Mouse (Mus musculus): ENCODE data around the gene Lap3.

Lap3 gene

GRCm38 (mm10) chr5:45496042-45496441, 2.9 kb downstream of the Lap3 start:
- DNase-seq (ENCODE audit: low read depth, low spot score), result no peak

- DNase-seq (ENCODE audit: low read depth, low spot score), result no peak
Observed at GRCm38 (mm10) chr5:45496479-45496878, 3.3 kb downstream of the Lap3 start.

GRCm38 (mm10) chr5:45496930-45497550, 3.9 kb downstream of the Lap3 start:
- DNase-seq (ENCODE audit: low read depth, low spot score), result no peak

- DNase-seq (ENCODE audit: low read depth, low spot score), result no peak
Observed at GRCm38 (mm10) chr5:45497564-45497963, 4.4 kb downstream of the Lap3 start.

GRCm38 (mm10) chr5:45510071-45510470, 16.9 kb downstream of the Lap3 start:
- no peak for DNase-seq (ENCODE audit: low read depth, low spot score)

- DNase-seq (ENCODE audit: low read depth, low spot score), result no peak
Observed at GRCm38 (mm10) chr5:45512908-45513307, 19.7 kb downstream of the Lap3 start.

- no peak for DNase-seq (ENCODE audit: low read depth, low spot score)
Observed at GRCm38 (mm10) chr5:45513511-45513910, 20.3 kb downstream of the Lap3 start.

- no peak for DNase-seq (ENCODE audit: low read depth, low spot score)
Observed at GRCm38 (mm10) chr5:45514599-45514998, 21.4 kb downstream of the Lap3 start.

GRCm38 (mm10) chr5:45515151-45515743, 22.1 kb downstream of the Lap3 start:
- no peak for DNase-seq (ENCODE audit: low read depth, low spot score)

GRCm38 (mm10) chr5:45519960-45520808, 27.0 kb downstream of the Lap3 start, which contains the start of gene Med28:
TSS of gene Med28 (plus strand) at chr5:45520229.
- peak; percentile 79 for DNase-seq (ENCODE audit: low read depth, low spot score)

GRCm38 (mm10) chr5:45520809-45521110, 27.6 kb downstream of the Lap3 start:
- peak; percentile 9 for DNase-seq (ENCODE audit: low read depth, low spot score)

GRCm38 (mm10) chr5:45521601-45522000, 28.4 kb downstream of the Lap3 start:
- DNase-seq (ENCODE audit: low read depth, low spot score), result no peak

GRCm38 (mm10) chr5:45525101-45525500, 31.9 kb downstream of the Lap3 start:
- DNase-seq (ENCODE audit: low read depth, low spot score), result no peak

GRCm38 (mm10) chr5:45526338-45526737, 33.2 kb downstream of the Lap3 start:
- DNase-seq (ENCODE audit: low read depth, low spot score), result no peak

GRCm38 (mm10) chr5:45529696-45530095, 36.5 kb downstream of the Lap3 start:
- no peak for DNase-seq (ENCODE audit: low read depth, low spot score)

- no peak for DNase-seq (ENCODE audit: low read depth, low spot score)
Observed at GRCm38 (mm10) chr5:45534319-45535098, 41.3 kb downstream of the Lap3 start.

GRCm38 (mm10) chr5:45535177-45535576, 42.0 kb downstream of the Lap3 start:
- DNase-seq (ENCODE audit: low read depth, low spot score), result no peak

GRCm38 (mm10) chr5:45539502-45539901, 46.3 kb downstream of the Lap3 start:
- no peak for DNase-seq (ENCODE audit: low read depth, low spot score)

GRCm38 (mm10) chr5:45543374-45543773, 50.2 kb downstream of the Lap3 start:
- no peak for DNase-seq (ENCODE audit: low read depth, low spot score)

GRCm38 (mm10) chr5:45549586-45549985, 56.4 kb downstream of the Lap3 start:
- DNase-seq (ENCODE audit: low read depth, low spot score), result no peak
